Mouse (Mus musculus) large intestine, adult 2 months (tissue): ENCODE data around the gene Rab1b. TPM values are rescaled to one million over a fixed set of nuclear protein-coding genes. Genes with fewer than 3 reads are reported as not detected.
"Not testable (repeated sequence)": the region's sequence is repeated elsewhere in the genome, so short reads cannot be mapped to it uniquely, and the experiment has no call there.

ENCODE experiments used
- DNase-seq: peaks from one replicate; pipeline ENCODE4 v3.0.0-alpha.2; 2012; ENCODE audit warnings: low read depth, low spot score
- WGBS: fragments of 180-500 bp; shearing (Covaris S2); methylation state at CpG from one replicate; pipeline ENCODE4 v1.1.7; 2018; 5-methylcytosine and 5-hydroxymethylcytosine counted together
- polyA plus RNA-seq: library from polyadenylated mRNA; depleted of rRNA; stranded (reverse); fragments of >200 nt; gene quantifications from 2 replicates; pipeline ENCODE4 v1.2.3, GENCODE M21; 2012

Rab1b gene
- polyA plus RNA-seq, 1 experiment, result 181 TPM

- 6% methylated on average over 48 of the region's 48 CpGs for WGBS
- no peak for DNase-seq
These were observed 8.3 kb downstream of the Rab1b start, which contains the start of gene Cnih2 for GRCm38 (mm10) chr19:5098363-5099143. TSS of gene Cnih2 (minus strand) at chr19:5098521.

- no peak for DNase-seq
These were observed 9.1 kb downstream of the Rab1b start for GRCm38 (mm10) chr19:5097521-5098362.

GRCm38 (mm10) chr19:5095887-5096474 lies 10.9 kb downstream of the Rab1b start:
- WGBS, result 11% methylated on average over 9 of the region's 9 CpGs
- DNase-seq, result no peak

More at GRCm38 (mm10) chr19:5097521-5098362, 9.1 kb downstream of the Rab1b start:
- WGBS, result 9% methylated on average over 21 of the region's 31 CpGs

GRCm38 (mm10) chr19:5094746-5095417 lies 12.0 kb downstream of the Rab1b start:
- DNase-seq, result no peak
- 45% methylated on average over 11 of the region's 11 CpGs for WGBS

- DNase-seq, result no peak
- WGBS, result 1% methylated on average over 21 of the region's 21 CpGs
These were observed 12.6 kb downstream of the Rab1b start for GRCm38 (mm10) chr19:5094243-5094632.

- DNase-seq, result no peak
- WGBS, result 70% methylated on average over 12 of the region's 12 CpGs
These were observed 13.2 kb downstream of the Rab1b start for GRCm38 (mm10) chr19:5093481-5094242.

- 90% methylated on average over 10 of the region's 10 CpGs for WGBS
- DNase-seq, result no peak
These were observed 14.8 kb downstream of the Rab1b start for GRCm38 (mm10) chr19:5092083-5092482.

GRCm38 (mm10) chr19:5089324-5089723 lies 17.5 kb downstream of the Rab1b start:
- 87% methylated on average over 4 of the region's 4 CpGs for WGBS
- DNase-seq, result no peak

GRCm38 (mm10) chr19:5087884-5088728 lies 18.8 kb downstream of the Rab1b start, which contains the start of gene Yif1a:
TSS of gene Yif1a (plus strand) at chr19:5088538.
- under 1% methylated on average over 58 of the region's 58 CpGs for WGBS
- peak; percentile 100 for DNase-seq

- WGBS, result 50% methylated on average over 4 of the region's 4 CpGs
- not testable (repeated sequence) for DNase-seq
These were observed 20.3 kb downstream of the Rab1b start for GRCm38 (mm10) chr19:5086533-5086932.

GRCm38 (mm10) chr19:5085145-5085863 lies 21.6 kb downstream of the Rab1b start, which contains the start of gene Tmem151a:
TSS of gene Tmem151a (minus strand) at chr19:5085531.
- WGBS, result 1% methylated on average over 69 of the region's 69 CpGs
- no peak for DNase-seq

GRCm38 (mm10) chr19:5084834-5085144 lies 22.1 kb downstream of the Rab1b start:
- no peak for DNase-seq

GRCm38 (mm10) chr19:5083961-5084833 lies 22.7 kb downstream of the Rab1b start:
- no peak for DNase-seq
- WGBS, result 62% methylated on average over 3 of the region's 3 CpGs

More at GRCm38 (mm10) chr19:5084834-5085144, 22.1 kb downstream of the Rab1b start:
- 11% methylated on average over 15 of the region's 15 CpGs for WGBS

- no peak for DNase-seq
- WGBS, result 55% methylated on average over 24 of the region's 24 CpGs
These were observed 24.3 kb downstream of the Rab1b start for GRCm38 (mm10) chr19:5082596-5082995.

- no peak for DNase-seq
- 62% methylated on average over 18 of the region's 18 CpGs for WGBS
These were observed 24.9 kb downstream of the Rab1b start for GRCm38 (mm10) chr19:5082005-5082404.

GRCm38 (mm10) chr19:5079279-5079678 lies 27.6 kb downstream of the Rab1b start:
- no peak for DNase-seq
- WGBS, result 93% methylated on average over 1 of the region's 1 CpGs
